Mouse (Mus musculus) myocyte (in vitro differentiated cells): ENCODE measurements around the gene Zbtb46. TPM values are rescaled to one million over a fixed set of nuclear protein-coding genes. Genes with fewer than 3 reads are reported as not detected.

ENCODE experiments used
- H3K27me3 ChIP-seq: one replicate; pipeline ENCODE4 v1.6.1; 2011; ENCODE audit not compliant: control insufficient read depth, insufficient read depth, insufficient read length
- H3K36me3 ChIP-seq: one replicate; pipeline ENCODE4 v1.6.1; 2011; ENCODE audit not compliant: control insufficient read depth, insufficient read depth
- H3K4me2 ChIP-seq: one replicate; pipeline ENCODE4 v1.6.1; 2011; ENCODE audit warnings: low read depth, control low read depth
- H3K4me3 ChIP-seq: one replicate; pipeline ENCODE4 v1.5.1; 2011; ENCODE audit warnings: mild to moderate bottlenecking, control low read depth, moderate library complexity
- H3K79me2 ChIP-seq: one replicate; pipeline ENCODE4 v1.6.1; 2011; ENCODE audit not compliant: control insufficient read depth, insufficient read depth
- H3ac ChIP-seq: one replicate; pipeline ENCODE4 v1.6.1; 2011; ENCODE audit not compliant: control insufficient read depth, insufficient read length
- CEBPB ChIP-seq: IDR thresholded peaks from 2 replicates; pipeline ENCODE4 v1.6.1; 2011; ENCODE audit warnings: mild to moderate bottlenecking, moderate library complexity; ENCODE audit not compliant: poor library complexity, insufficient read depth, severe bottlenecking
- E2F4 ChIP-seq: IDR thresholded peaks from one replicate; pipeline ENCODE4 v1.6.1; 2011; ENCODE audit warnings: mild to moderate bottlenecking, control low read depth, moderate library complexity; ENCODE audit not compliant: insufficient read depth
- MAX ChIP-seq: IDR thresholded peaks from one replicate; pipeline ENCODE4 v1.6.1; 2011; ENCODE audit warnings: low read depth, mild to moderate bottlenecking, control low read depth
- MYOD1 ChIP-seq, 3 experiments: IDR thresholded peaks; one replicate each; pipeline ENCODE4 v1.6.1; 2011; ENCODE audit warnings: control low read depth in 2 of 3, low read depth in 2 of 3, mild to moderate bottlenecking in 2 of 3, moderate library complexity in 1 of 3; ENCODE audit not compliant: insufficient read length in 2 of 3, control insufficient read depth in 1 of 3
- MYOG ChIP-seq, 3 experiments: IDR thresholded peaks; one replicate each; pipeline ENCODE4 v1.6.1; 2011; ENCODE audit warnings: control low read depth in 2 of 3, low read depth in 2 of 3, mild to moderate bottlenecking in 2 of 3; ENCODE audit not compliant: insufficient read length in 2 of 3, control insufficient read depth in 1 of 3, insufficient read depth in 1 of 3
- POLR2A ChIP-seq: IDR thresholded peaks from one replicate; pipeline ENCODE4 v1.6.1; 2011; ENCODE audit warnings: low read depth, mild to moderate bottlenecking, control low read depth, moderate library complexity; ENCODE audit not compliant: insufficient read length
- POLR2AphosphoS2 ChIP-seq: IDR thresholded peaks from one replicate; pipeline ENCODE4 v1.6.1; 2011; ENCODE audit warnings: low read depth, control low read depth; ENCODE audit not compliant: insufficient read length
- REST ChIP-seq: IDR thresholded peaks from one replicate; pipeline ENCODE4 v1.6.1; 2011; ENCODE audit warnings: mild to moderate bottlenecking, control low read depth, moderate library complexity; ENCODE audit not compliant: insufficient read depth, insufficient read length
- SRF ChIP-seq: IDR thresholded peaks from one replicate; pipeline ENCODE4 v1.6.1; 2011; ENCODE audit warnings: low read depth; ENCODE audit not compliant: control insufficient read depth, insufficient read length
- TCF12 ChIP-seq: IDR thresholded peaks from one replicate; pipeline ENCODE4 v1.6.1; 2011; ENCODE audit warnings: mild to moderate bottlenecking, control low read depth; ENCODE audit not compliant: poor library complexity, insufficient read depth, severe bottlenecking
- TCF3 ChIP-seq: IDR thresholded peaks from one replicate; pipeline ENCODE4 v1.6.1; 2011; ENCODE audit warnings: low read depth, control low read depth; ENCODE audit not compliant: insufficient read length
- USF1 ChIP-seq: IDR thresholded peaks from one replicate; pipeline ENCODE4 v1.6.1; 2011; ENCODE audit warnings: low read depth, mild to moderate bottlenecking, control low read depth, moderate library complexity
- polyA plus RNA-seq: library from polyadenylated mRNA; unstranded; fragments of >200 nt; fragmentation: generic; extraction: Trizol; gene quantifications from one replicate; pipeline ENCODE4 v1.2.1, GENCODE M21; 2012; ENCODE audit warnings: missing spikeins

The Zbtb46 gene
- polyA plus RNA-seq, 1 experiment = 1.3 TPM

DNA sequence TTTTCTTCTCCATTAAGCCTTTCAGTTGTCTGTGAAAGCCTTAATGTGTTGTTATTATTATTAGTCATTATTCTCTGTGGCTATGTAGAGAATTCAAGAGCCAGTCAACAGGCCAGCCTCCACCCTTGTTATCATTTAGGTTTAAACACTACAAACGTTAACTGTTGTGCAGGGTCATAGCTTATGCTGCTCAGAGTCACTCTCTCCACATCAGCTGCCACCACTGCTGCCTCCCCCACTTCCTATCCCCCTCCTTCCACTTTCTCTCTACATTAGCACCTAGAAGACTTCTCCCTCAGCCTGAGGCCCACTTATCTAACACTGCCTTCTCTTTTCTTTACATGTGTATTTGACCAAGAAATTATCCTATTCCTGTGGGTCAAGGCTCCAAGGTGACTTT lies 57.7 kb downstream of the Zbtb46 start:
- no peaks in the 10 kb centered on the region for H3K27me3 ChIP-seq
- no peak overlapping the region for H3ac ChIP-seq
- no peak for TF ChIP-seq TCF12
- no peak for TF ChIP-seq POLR2A
- TF ChIP-seq MYOG (IDR thresholded peaks at IDR 0.05; ENCODE audit: control insufficient read depth in 1 of 3, insufficient read depth in 1 of 3, insufficient read length in 2 of 3, low read depth in 2 of 3) = no peak
- no peak for TF ChIP-seq POLR2AphosphoS2
- no peak for TF ChIP-seq MYOD1 (IDR thresholded peaks at IDR 0.05; ENCODE audit: control insufficient read depth in 1 of 3, insufficient read length in 2 of 3, low read depth in 2 of 3)
- no peak for TF ChIP-seq SRF
- TF ChIP-seq TCF3 = no peak
- no peak for TF ChIP-seq MAX
- TF ChIP-seq REST = no peak
- no peak for TF ChIP-seq CEBPB
- no peak for TF ChIP-seq USF1
- no peak for TF ChIP-seq E2F4
- H3K36me3 ChIP-seq = no peaks in the 10 kb centered on the region
- H3K4me3 ChIP-seq = no peak overlapping the region
- no peak overlapping the region for H3K4me2 ChIP-seq
- H3K79me2 ChIP-seq = no peaks in the 10 kb centered on the region

DNA sequence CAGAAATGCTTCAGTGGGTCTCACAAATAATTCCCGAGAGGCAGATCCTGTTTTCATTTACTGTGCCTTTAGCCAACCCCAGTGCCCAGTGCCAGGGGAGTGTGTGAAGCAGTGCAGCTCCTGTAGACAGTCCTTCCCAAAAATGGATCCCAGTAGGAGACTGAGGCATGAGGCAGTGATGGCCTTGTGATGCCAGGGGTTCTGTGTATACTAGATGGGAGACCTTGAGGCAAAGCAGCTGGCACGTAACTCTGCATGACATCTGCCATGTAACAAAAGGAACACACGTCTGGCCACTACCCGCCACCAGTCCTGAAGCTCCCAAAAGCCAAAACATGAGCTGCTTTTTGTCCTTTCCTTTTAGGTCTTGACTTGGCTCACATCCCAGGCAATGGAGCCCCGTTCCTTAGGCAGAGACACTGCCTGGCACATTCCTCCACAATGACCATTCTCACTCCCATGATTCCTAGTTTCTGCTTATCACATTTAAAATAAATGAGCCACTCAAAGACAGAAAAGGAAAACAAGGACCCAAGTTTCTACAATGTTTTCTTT lies 61.9 kb downstream of the Zbtb46 start:
- no peaks in the 10 kb centered on the region for H3K36me3 ChIP-seq
- H3K4me3 ChIP-seq = no peak overlapping the region
- no peaks in the 10 kb centered on the region for H3K27me3 ChIP-seq
- no peak for TF ChIP-seq REST
- no peak for TF ChIP-seq USF1
- no peak for TF ChIP-seq POLR2AphosphoS2
- TF ChIP-seq POLR2A = no peak
- no peak for TF ChIP-seq TCF12
- no peak for TF ChIP-seq MYOG (IDR thresholded peaks at IDR 0.05; ENCODE audit: control insufficient read depth in 1 of 3, insufficient read depth in 1 of 3, insufficient read length in 2 of 3, low read depth in 2 of 3)
- no peak for TF ChIP-seq CEBPB
- TF ChIP-seq MYOD1 (IDR thresholded peaks at IDR 0.05; ENCODE audit: control insufficient read depth in 1 of 3, insufficient read length in 2 of 3, low read depth in 2 of 3) = no peak
- H3K4me2 ChIP-seq = no peak overlapping the region
- no peak overlapping the region for H3ac ChIP-seq
- H3K79me2 ChIP-seq = no peaks in the 10 kb centered on the region

DNA sequence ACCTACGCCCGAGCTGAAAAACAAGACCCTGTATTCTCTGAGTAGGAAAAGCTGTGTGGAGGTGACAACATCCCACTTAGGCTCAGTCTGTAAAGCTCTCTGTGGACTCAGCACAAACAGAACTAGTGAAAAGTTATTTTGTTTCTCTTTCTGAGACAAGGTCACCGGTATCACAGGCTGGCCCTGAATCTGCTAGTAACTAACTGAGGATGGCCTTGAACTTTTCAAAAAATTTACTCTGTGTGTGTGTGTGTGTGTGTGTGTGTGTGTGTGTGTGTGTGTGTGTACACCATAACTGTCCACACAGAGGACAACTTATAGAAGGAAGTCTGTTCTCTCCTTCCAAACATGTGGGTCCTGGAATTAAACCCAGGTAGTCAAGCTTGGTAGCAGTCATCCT lies 65.1 kb downstream of the Zbtb46 start:
- H3K36me3 ChIP-seq = no peaks in the 10 kb centered on the region
- H3K4me3 ChIP-seq = no peak overlapping the region

DNA sequence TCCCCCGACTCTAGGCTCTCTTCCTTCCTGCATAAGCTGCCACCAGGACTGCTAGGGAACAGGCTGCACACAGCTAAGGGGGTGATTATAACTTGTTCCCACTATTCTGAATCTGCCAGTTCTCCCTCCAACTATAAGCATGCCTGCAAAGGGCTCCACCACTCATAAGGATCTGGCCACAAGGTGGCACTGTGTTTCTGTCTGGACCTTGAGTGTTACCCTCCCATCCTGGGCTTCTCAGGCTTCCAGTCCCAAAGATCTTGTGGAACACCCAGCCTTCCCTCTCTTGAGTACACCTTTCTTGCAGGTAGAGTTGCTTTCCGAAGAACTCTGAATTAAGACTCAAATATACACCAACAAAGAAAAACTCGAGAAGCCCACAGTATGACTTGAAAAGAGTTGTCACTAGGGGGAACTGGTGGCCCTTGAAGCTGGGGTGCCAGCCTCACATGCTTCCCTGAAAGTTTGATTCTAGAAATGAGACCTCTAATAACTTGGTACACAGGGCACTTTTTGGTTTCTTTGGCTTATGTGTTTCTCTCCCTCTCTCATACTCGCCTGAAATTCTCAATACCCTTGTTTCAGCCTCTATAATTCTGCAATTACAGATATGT lies 66.5 kb downstream of the Zbtb46 start:
- TF ChIP-seq MYOD1 (IDR thresholded peaks at IDR 0.05; ENCODE audit: control insufficient read depth in 1 of 3, insufficient read length in 2 of 3, low read depth in 2 of 3) = no peak
- TF ChIP-seq SRF = no peak
- TF ChIP-seq POLR2A = no peak
- TF ChIP-seq POLR2AphosphoS2 = no peak
- no peak for TF ChIP-seq MAX
- TF ChIP-seq MYOG (IDR thresholded peaks at IDR 0.05; ENCODE audit: control insufficient read depth in 1 of 3, insufficient read depth in 1 of 3, insufficient read length in 2 of 3, low read depth in 2 of 3) = no peak
- no peak for TF ChIP-seq E2F4
- no peak for TF ChIP-seq TCF3
- TF ChIP-seq REST = no peak
- TF ChIP-seq USF1 = no peak
- TF ChIP-seq TCF12 = no peak
- no peak for TF ChIP-seq CEBPB
- no peaks in the 10 kb centered on the region for H3K27me3 ChIP-seq
- no peaks in the 10 kb centered on the region for H3K79me2 ChIP-seq
- H3K4me2 ChIP-seq = no peak overlapping the region
- H3ac ChIP-seq = no peak overlapping the region
- H3K4me3 ChIP-seq = no peak overlapping the region
- H3K36me3 ChIP-seq = no peaks in the 10 kb centered on the region

More for the DNA sequence above, 65.1 kb downstream of the Zbtb46 start:
- Histone ChIP-seq H3K27me3 (no peaks in the 10 kb centered on the region), H3ac (no peak overlapping the region), H3K4me2 (no peak overlapping the region), H3K79me2 (no peaks in the 10 kb centered on the region)
- TF ChIP-seq SRF (no peak), TCF12 (no peak), E2F4 (no peak), MYOG (IDR thresholded peaks at IDR 0.05; ENCODE audit: control insufficient read depth in 1 of 3, insufficient read depth in 1 of 3, insufficient read length in 2 of 3, low read depth in 2 of 3) (no peak), REST (no peak), MYOD1 (IDR thresholded peaks at IDR 0.05; ENCODE audit: control insufficient read depth in 1 of 3, insufficient read length in 2 of 3, low read depth in 2 of 3) (no peak), POLR2AphosphoS2 (no peak), USF1 (no peak), CEBPB (no peak), MAX (no peak), TCF3 (no peak), POLR2A (no peak)

DNA sequence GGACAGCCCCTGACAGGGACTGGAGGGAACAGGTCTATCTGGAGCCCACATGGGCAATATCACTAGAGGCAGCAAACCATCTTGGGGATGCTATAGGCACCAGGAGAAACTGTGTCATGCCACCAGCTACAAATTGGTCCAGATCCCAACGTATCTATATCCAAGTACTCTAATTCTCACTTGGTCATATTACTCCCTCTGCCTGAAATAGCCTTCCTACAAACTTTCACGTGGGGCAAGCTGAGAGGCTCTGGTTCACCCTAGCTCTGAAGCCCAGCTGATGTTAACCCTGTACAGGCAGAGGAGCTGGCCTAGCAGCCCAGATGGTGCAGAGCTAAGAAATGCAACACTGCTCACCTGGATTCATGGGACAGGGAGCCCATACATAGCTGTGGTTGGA lies 67.7 kb downstream of the Zbtb46 start:
- Histone ChIP-seq H3K4me3 (no peak overlapping the region), H3K27me3 (no peaks in the 10 kb centered on the region), H3K79me2 (no peaks in the 10 kb centered on the region), H3K36me3 (no peaks in the 10 kb centered on the region), H3K4me2 (no peak overlapping the region), H3ac (no peak overlapping the region)
- no peak for TF ChIP-seq TCF12
- no peak for TF ChIP-seq POLR2A
- TF ChIP-seq SRF = no peak
- TF ChIP-seq TCF3 = no peak
- TF ChIP-seq MYOD1 (IDR thresholded peaks at IDR 0.05; ENCODE audit: control insufficient read depth in 1 of 3, insufficient read length in 2 of 3, low read depth in 2 of 3) = no peak
- TF ChIP-seq POLR2AphosphoS2 = no peak
- TF ChIP-seq REST = no peak
